Mouse (Mus musculus) heart, adult 9 months (tissue): ENCODE results near the gene Irgm2.
"Not testable (repeated sequence)": the region's sequence is repeated elsewhere in the genome, so short reads cannot be mapped to it uniquely, and the experiment has no call there.

ENCODE experiments used
- DNase-seq, 2 experiments: peaks; one replicate each; pipeline ENCODE4 v3.0.0; 2022; ENCODE audit warnings: low spot score in 2 of 2

The Irgm2 gene

DNA sequence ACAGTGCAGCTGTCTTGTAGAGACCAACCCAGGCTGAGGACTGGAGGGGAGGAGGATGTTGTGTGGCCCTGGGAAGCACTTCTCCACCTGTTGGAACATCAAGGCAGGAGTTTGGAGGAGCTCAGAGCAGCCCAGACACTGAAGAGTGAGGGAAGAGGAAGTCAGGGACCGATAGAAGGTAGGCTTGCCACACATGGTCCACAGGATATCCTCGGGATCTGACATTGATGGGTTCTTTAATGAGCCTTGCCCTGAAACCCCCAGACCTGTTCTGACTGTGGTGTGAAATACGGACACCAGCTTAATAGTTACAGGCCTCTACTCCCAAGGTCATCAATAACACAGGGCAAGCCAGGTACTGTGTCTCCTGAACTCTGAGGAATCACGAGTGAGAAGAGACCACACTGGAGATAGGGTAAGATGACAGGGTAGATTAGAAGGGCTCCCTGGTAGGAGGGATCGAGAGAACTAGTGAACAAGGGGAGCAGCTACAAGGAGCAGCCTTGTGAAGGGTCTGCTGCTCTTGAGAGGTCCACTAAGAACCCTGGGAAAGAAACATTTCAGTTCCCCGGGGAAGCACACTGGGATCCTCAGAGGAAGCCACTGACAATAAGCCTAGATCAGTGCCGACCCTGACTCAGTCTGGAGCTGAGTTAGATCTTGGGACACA is 14.4 kb downstream of the Irgm2 start:
- no peak for DNase-seq

DNA sequence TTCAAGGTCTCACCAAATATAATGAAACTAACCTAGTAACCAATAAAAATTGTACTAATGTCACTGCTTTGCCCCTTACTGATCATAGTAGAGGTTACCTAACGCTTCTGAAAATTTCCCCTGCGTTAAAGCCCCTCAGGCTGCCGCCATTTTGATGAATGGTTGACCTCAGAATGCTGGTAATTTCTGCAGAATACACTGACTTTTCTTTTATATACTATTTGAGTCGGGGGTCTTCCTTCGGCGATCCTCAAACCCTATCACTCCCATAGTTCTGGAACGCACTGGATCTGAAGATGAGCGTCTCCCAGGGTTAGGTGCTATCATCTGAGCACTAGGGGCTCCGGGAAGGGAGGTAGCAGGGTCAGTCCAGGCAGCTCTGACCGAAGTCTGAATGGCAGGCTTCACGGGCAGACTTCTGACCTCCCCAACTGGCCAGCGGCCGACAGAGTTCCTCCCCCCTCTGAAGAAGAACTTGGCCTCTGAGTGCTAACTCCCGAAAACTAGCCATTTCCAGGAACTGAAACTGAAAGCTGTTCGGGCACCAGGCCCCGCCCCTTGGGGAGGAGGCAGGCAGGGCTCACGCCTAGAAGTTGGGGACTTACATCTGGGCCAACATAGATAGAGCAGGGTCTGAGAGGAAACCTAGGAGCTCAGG is 15.1 kb downstream of the Irgm2 start:
- DNase-seq = peak; percentile 94

DNA sequence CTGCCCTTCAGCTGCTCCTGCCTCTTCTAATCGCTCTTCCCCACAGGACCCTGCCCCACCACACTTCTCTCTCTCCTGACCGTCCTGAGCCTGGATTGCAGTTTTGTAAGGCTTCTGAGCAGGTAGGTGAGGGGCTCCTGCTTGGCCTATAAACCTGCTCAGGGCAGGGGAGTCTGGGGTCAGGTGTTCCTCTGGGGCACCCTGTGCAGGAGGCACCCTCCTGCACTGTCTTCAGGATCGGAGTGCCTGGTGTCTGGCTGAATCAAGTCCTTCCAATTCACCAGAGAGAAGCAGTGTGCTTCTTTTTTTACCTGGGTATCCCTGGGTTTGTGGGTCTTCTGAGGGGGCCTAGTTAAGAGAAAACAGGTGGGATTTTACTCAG is 15.6 kb downstream of the Irgm2 start:
- not testable (repeated sequence) for DNase-seq

DNA sequence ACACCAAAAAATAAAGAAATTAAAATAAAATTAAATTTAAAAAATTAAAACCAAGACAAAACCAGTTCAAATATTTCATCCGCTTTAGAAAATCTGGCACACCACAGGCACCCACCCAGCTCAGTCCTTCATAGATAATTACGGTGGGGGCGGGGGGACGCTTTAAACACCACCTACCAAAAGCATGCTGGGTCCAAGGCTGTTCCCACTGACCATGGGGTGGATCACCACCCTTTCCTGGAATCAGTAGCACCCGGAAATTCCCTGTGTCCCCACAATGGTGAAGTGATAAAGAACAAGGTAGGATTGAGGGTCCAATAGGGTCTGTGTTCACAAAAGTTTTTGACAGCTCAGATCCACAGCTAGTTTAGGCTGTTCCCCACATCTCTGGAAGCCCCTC is 16.4 kb downstream of the Irgm2 start:
- DNase-seq = no peak

GRCm38 (mm10) chr11:58216823-58217222 is 17.4 kb downstream of the Irgm2 start:
- DNase-seq = no peak

GRCm38 (mm10) chr11:58223751-58224150 is 24.3 kb downstream of the Irgm2 start:
- peak in 1 of 2 experiments; percentile 28 for DNase-seq

DNA sequence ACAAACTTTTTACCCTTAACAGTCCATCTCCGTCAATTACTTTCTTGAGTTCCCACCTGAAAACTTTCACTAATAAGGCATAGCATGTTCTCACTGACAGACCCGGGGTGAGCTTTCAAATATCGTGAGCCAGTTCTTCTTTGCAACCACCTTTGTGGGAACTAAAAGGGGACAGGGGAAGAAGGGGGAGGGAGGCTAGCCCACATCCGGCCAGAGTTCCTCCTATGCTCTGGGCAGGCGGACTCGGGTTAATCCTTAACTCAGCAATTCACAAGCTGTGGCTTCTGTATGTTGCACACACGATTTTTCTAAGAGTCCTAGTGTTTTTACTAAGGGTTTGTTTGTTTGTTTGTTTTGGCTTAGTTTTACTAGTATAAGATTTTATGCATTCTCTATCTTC is 24.9 kb downstream of the Irgm2 start:
- peak; percentile 37 to 59 for DNase-seq

GRCm38 (mm10) chr11:58224872-58225271 is 25.5 kb downstream of the Irgm2 start:
- DNase-seq = not testable (repeated sequence)

GRCm38 (mm10) chr11:58225655-58226054 is 26.2 kb downstream of the Irgm2 start:
- DNase-seq = peak; percentile 60 to 78

GRCm38 (mm10) chr11:58226425-58226824 is 27.0 kb downstream of the Irgm2 start:
- no peak for DNase-seq

GRCm38 (mm10) chr11:58228021-58228420 is 28.6 kb downstream of the Irgm2 start:
- DNase-seq = not testable (repeated sequence)

- no peak for DNase-seq
Observed at GRCm38 (mm10) chr11:58230396-58230910, 31.0 kb downstream of the Irgm2 start.

DNA sequence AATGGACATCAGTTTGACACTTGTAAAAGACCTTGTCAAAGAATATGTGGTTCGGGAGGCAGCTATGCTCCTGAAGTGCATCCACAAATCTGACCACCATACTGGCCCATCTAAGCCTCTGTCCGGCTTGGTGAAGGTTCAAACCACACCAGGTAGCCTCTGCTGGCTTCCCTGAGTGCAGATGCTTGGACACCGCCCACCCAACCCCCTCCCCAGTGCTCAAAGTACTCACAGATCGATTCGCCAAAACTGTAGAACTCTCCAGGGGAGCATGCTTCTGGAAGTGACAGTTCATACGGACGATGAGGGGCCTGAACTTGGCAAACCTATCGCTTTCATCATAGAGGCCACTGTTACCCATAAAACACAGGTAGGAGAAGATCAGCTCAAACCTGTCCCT is 31.7 kb downstream of the Irgm2 start:
- DNase-seq = no peak

DNA sequence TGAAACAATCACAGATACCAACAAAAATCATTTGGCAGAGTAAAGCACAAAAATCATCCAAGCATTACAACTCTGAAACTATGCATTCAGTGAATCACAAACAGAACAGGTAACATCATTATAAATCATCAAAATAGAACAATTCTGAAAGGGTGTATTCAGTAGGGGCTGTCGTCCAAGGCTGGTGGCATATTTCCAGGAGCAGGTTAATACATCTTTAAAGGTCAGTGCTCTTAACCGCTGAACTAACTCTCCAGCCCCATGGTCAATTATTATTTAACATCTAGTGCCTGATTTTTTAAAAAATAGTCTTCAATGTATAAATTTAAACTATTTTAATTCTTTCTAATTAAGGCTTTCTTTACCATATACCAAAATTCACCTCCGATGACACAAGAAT is 35.1 kb downstream of the Irgm2 start:
- DNase-seq = not testable (repeated sequence)

DNA sequence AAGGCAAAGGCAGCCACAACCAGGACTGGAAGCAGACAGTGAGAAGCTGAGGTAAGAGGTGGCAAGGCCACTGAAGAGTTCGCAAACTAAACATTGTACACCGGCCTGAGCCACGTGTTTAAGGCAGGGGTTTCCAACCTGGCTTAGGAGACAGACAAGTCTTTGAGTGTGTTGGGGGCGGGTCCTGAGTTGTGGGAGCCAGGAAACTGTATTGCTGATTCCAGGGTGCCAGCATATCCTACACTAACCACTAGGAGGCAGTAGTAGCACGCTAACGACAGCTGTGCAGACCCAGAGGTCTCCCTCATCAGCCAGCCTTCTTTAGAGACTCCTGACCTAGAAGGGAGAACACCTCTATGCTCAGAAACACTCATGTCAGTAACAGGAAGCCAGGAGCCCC is 35.7 kb downstream of the Irgm2 start:
- no peak for DNase-seq

GRCm38 (mm10) chr11:58238840-58239791 is 39.7 kb downstream of the Irgm2 start:
- peak; percentile 28 to 39 for DNase-seq

DNA sequence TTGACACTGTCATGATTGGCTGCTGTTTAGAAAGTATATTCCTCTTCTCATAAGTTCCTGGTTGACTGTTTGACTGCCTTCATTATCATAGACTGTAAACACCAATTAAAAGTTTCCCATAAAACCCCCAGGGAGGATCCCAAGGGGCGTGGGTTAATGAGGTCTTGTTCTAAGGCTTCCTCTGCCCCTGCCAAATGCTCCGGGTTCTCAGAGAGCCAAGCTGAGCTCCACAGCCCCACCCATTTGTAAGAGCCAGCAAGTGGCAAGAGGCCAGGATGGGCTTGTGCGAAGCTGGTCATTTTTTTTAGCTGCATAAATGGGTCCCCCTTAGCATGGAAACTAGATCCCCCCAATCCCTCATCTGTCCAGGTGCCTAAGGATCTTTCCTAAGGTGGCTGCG is 47.9 kb downstream of the Irgm2 start:
- DNase-seq = peak; percentile 46 to 57

- DNase-seq = no peak
Observed at GRCm38 (mm10) chr11:58249203-58249981, 50.0 kb downstream of the Irgm2 start.

DNA sequence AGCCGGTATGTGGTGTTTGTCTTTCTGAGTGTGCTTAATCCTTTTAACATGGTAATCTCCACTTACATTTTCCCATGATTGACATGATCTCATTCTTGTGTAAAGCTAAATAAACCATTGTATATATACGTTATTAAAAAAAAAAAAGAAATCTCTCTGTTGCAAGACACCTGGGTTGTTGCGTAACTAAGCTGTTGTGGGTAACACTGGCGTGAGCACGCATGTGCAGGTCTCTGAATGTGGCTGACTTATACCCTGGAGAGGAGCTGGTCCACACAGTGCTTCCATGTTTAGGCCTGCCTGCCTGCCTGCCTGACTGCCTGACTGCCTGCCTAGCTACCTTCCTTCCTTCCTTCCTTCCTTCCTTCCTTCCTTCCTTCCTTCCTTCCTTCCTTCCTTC is 51.1 kb downstream of the Irgm2 start:
- no peak for DNase-seq

DNA sequence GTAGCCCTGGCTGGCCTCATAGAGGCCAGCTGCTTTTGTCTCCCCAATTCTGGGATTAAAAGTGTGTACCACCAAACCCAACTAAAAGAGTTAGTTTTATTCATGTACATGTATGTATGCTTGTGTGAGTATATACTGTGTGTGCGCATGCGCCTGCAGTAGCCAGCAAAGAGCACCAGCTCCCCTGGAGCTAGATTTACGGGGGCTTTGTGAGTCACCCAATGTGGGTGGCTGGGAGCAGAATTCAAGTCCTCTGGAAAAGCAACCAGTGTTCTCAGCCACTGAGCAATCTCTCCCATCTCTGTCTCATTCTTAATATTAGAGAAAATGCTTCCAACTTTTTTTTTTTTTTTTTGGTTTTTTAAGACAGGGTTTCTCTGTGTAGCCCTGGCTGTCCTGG is 55.0 kb downstream of the Irgm2 start:
- no peak for DNase-seq

- no peak for DNase-seq
Observed at GRCm38 (mm10) chr11:58257816-58258215, 58.4 kb downstream of the Irgm2 start.
